Mouse (Mus musculus): Measurements from ENCODE around the gene Tapt1.

- TF ChIP-seq EP300 (IDR thresholded peaks at IDR 0.05; ENCODE audit: insufficient read depth, low read depth, low read length) (no peak), POLR2A (IDR thresholded peaks at IDR 0.05; ENCODE audit: insufficient read depth, low read length) (no peak), CTCF (IDR thresholded peaks at IDR 0.05; ENCODE audit: low read depth, low read length) (no peak)
Measured at GRCm38 (mm10) chr5:44174046-44174445, 52.4 kb downstream of the Tapt1 start.
